Mouse (Mus musculus): ENCODE results near the gene Sash1. TPM values are rescaled to one million over a fixed set of nuclear protein-coding genes. Genes with fewer than 3 reads are reported as not detected.

Sash1 gene
- polyA plus RNA-seq, 1 experiment from 2014 or later: 6.5 TPM

GRCm38 (mm10) chr10:8808383-8808782 is 77.5 kb downstream of the Sash1 start:
- ATAC-seq (ENCODE audit: insufficient number of reproducible peaks, insufficient read depth, low FRiP score, low TSS enrichment): no peak
- Histone ChIP-seq H3K36me3 (peaks cover 3% of the 10 kb centered on the region; the same call in 1 of the 2 replicates), H3K9me3 (no peaks in the 10 kb centered on the region), H3K4me1 (peaks cover 17% of the 10 kb centered on the region), H3K27me3 (no peaks in the 10 kb centered on the region), H3K4me3 (no peak overlapping the region), H3K27ac (no peak overlapping the region), H3K9ac (no peak overlapping the region), H3K4me2 (replicated peaks) (no peak overlapping the region)
- WGBS: 96% methylated on average over 10 of the region's 10 CpGs

GRCm38 (mm10) chr10:8807581-8807980 is 78.3 kb downstream of the Sash1 start:
- Histone ChIP-seq H3K36me3 (peaks cover 3% of the 10 kb centered on the region; the same call in 1 of the 2 replicates), H3K4me2 (replicated peaks) (no peak overlapping the region), H3K4me3 (no peak overlapping the region), H3K27ac (no peak overlapping the region), H3K9me3 (no peaks in the 10 kb centered on the region), H3K27me3 (no peaks in the 10 kb centered on the region), H3K9ac (no peak overlapping the region), H3K4me1 (peaks cover 13% of the 10 kb centered on the region)
- WGBS: 95% methylated on average over 9 of the region's 9 CpGs
- no peak for ATAC-seq (ENCODE audit: insufficient number of reproducible peaks, insufficient read depth, low FRiP score, low TSS enrichment)

- no peak overlapping the region for H3K4me3 ChIP-seq
- H3K27ac ChIP-seq: no peak overlapping the region
- 88% methylated on average over 3 of the region's 3 CpGs for WGBS
- peaks cover 28% of the 10 kb centered on the region for H3K4me1 ChIP-seq
- peaks cover 3% of the 10 kb centered on the region; the same call in 1 of the 2 replicates for H3K36me3 ChIP-seq
- no peaks in the 10 kb centered on the region for H3K9me3 ChIP-seq
- no peak overlapping the region for H3K4me2 ChIP-seq (replicated peaks)
- H3K9ac ChIP-seq: no peak overlapping the region
- no peak for ATAC-seq (ENCODE audit: insufficient number of reproducible peaks, insufficient read depth, low FRiP score, low TSS enrichment)
- no peaks in the 10 kb centered on the region for H3K27me3 ChIP-seq
Measured at GRCm38 (mm10) chr10:8805402-8805801, 80.5 kb downstream of the Sash1 start.

- H3K4me1 ChIP-seq: peaks cover 28% of the 10 kb centered on the region
- H3K36me3 ChIP-seq: 0 out of 2 replicates have a peak, but pooled peaks cover 6% of the 10 kb centered on the region
- H3K4me3 ChIP-seq: no peak overlapping the region
- H3K9me3 ChIP-seq: no peaks in the 10 kb centered on the region
- no peak overlapping the region for H3K4me2 ChIP-seq (replicated peaks)
- no peaks in the 10 kb centered on the region for H3K27me3 ChIP-seq
- 28% methylated on average over 8 of the region's 8 CpGs for WGBS
- no peak overlapping the region for H3K9ac ChIP-seq
- peak; percentile 53; the same call in 1 of the 2 replicates for ATAC-seq (ENCODE audit: insufficient number of reproducible peaks, insufficient read depth, low FRiP score, low TSS enrichment)
- H3K27ac ChIP-seq: peak overlapping the region; percentile 23; the same call in 1 of the 2 replicates
Measured at GRCm38 (mm10) chr10:8804292-8804691, 81.6 kb downstream of the Sash1 start.

- Histone ChIP-seq H3K36me3 (0 out of 2 replicates have a peak, but pooled peaks cover 14% of the 10 kb centered on the region), H3K27me3 (no peaks in the 10 kb centered on the region), H3K4me1 (peaks cover 28% of the 10 kb centered on the region), H3K4me3 (no peak overlapping the region), H3K9me3 (no peaks in the 10 kb centered on the region), H3K27ac (no peak overlapping the region), H3K9ac (no peak overlapping the region), H3K4me2 (replicated peaks) (no peak overlapping the region)
- no peak for ATAC-seq (ENCODE audit: insufficient number of reproducible peaks, insufficient read depth, low FRiP score, low TSS enrichment)
- 80% methylated on average over 12 of the region's 12 CpGs for WGBS
Measured at GRCm38 (mm10) chr10:8801719-8802347, 84.0 kb downstream of the Sash1 start.

DNA sequence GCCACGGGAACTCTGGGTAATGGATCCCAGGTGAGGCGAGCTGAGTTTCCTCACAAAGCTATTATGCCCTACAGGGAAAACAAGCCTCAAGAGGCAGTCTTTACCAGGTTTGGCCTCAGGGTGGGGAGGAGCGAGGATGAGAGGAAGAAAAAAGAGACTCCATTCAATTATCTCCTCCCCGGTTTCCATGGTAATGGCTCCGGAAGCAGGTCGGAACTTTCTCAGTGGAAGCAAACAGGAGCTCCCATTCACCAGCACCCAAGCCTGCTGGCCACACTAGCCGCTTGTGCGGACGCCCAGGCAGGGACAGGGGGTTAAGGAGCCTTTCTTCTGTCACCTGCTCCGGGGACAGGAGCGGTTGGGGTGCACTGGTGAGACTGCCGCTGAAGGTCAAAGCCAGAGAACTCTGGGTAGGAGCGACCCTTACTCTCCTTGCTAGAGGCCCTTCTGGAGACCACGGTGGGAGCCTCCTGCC is 84.7 kb downstream of the Sash1 start:
- Histone ChIP-seq H3K27me3 (no peaks in the 10 kb centered on the region), H3K4me2 (replicated peaks) (peak overlapping the region; percentile 30), H3K9ac (no peak overlapping the region), H3K36me3 (0 out of 2 replicates have a peak, but pooled peaks cover 14% of the 10 kb centered on the region), H3K27ac (0 out of 2 replicates have a peak overlapping the region, but pooled peaks have one; percentile 17), H3K4me3 (no peak overlapping the region), H3K9me3 (no peaks in the 10 kb centered on the region), H3K4me1 (peaks cover 28% of the 10 kb centered on the region)
- 24% methylated on average over 14 of the region's 14 CpGs for WGBS
- ATAC-seq (ENCODE audit: insufficient number of reproducible peaks, insufficient read depth, low FRiP score, low TSS enrichment): no peak; the same call in 1 of the 2 replicates

GRCm38 (mm10) chr10:8797826-8798225 is 88.0 kb downstream of the Sash1 start:
- no peak for ATAC-seq (ENCODE audit: insufficient number of reproducible peaks, insufficient read depth, low FRiP score, low TSS enrichment)
- Histone ChIP-seq H3K36me3 (0 out of 2 replicates have a peak, but pooled peaks cover 14% of the 10 kb centered on the region), H3K4me2 (replicated peaks) (no peak overlapping the region), H3K4me3 (no peak overlapping the region), H3K27me3 (no peaks in the 10 kb centered on the region), H3K9me3 (no peaks in the 10 kb centered on the region), H3K9ac (no peak overlapping the region), H3K4me1 (peaks cover 15% of the 10 kb centered on the region), H3K27ac (no peak overlapping the region)
- 86% methylated on average over 6 of the region's 6 CpGs for WGBS

DNA sequence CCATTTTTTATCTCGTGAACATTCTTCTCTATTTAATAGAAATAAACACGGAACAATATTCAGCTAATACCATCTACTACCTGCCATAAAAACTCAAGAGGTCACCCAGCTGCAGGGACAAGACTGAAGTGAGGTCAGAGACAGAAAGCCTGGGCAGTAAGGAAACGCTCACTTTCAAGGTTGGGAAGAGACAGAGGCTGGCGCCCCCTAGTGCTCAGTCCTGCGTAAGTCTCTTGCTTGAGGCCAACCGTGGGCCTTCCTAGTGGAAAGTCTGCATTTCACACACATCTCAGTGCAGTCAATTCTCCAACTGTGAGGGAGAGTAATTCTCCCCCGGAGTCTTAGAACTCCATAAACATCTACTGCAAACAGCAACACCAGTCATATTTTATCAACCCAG is 90.5 kb downstream of the Sash1 start:
- Histone ChIP-seq H3K36me3 (0 out of 2 replicates have a peak, but pooled peaks cover 14% of the 10 kb centered on the region), H3K9ac (no peak overlapping the region), H3K4me1 (no peaks in the 10 kb centered on the region), H3K27me3 (no peaks in the 10 kb centered on the region), H3K27ac (no peak overlapping the region), H3K4me2 (replicated peaks) (no peak overlapping the region), H3K9me3 (no peaks in the 10 kb centered on the region), H3K4me3 (no peak overlapping the region)
- 45% methylated on average over 7 of the region's 7 CpGs for WGBS
- ATAC-seq (ENCODE audit: insufficient number of reproducible peaks, insufficient read depth, low FRiP score, low TSS enrichment): no peak

DNA sequence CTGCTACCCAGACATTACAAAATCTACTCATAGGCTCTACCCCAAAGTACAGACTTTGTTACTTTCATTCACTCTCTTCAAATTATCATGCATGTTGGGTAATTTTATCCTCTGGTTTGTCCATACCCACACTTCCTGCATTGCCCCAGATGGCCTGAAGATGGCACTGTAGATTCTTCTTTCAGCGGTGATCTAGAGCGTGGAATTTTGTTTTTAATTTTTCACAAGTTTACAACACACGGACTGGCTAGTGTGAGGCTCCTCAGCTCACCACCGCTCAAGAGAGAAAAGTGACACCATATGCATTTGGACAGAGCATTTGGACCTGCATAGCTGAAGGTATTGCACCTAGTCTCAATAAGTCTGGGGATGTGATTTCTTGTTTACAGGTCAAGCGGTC is 93.5 kb downstream of the Sash1 start:
- Histone ChIP-seq H3K4me1 (no peaks in the 10 kb centered on the region), H3K27ac (no peak overlapping the region), H3K4me3 (no peak overlapping the region), H3K36me3 (0 out of 2 replicates have a peak, but pooled peaks cover 1% of the 10 kb centered on the region), H3K9ac (no peak overlapping the region), H3K27me3 (no peaks in the 10 kb centered on the region), H3K9me3 (no peaks in the 10 kb centered on the region), H3K4me2 (replicated peaks) (no peak overlapping the region)
- 55% methylated on average over 5 of the region's 5 CpGs for WGBS
- ATAC-seq (ENCODE audit: insufficient number of reproducible peaks, insufficient read depth, low FRiP score, low TSS enrichment): no peak

DNA sequence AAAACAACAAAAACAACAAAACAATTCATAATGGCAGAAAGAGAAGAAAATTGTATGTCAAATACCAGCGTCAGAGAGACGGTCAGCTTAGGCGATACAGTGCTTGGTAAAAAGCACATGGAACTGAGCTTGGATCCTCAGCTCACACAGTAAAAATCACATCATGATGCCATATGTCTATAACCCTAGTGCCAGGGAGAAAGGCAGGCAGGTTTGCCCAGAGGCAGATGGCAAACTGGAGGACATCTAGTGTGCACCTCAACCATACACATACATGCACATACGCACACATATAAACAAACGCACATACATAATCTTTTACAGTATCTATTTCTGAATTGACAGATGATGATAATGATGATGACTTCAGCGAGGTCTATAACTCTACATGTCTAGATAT is 96.8 kb downstream of the Sash1 start:
- Histone ChIP-seq H3K9me3 (no peaks in the 10 kb centered on the region), H3K9ac (no peak overlapping the region), H3K27ac (no peak overlapping the region), H3K4me1 (0 out of 2 replicates have a peak, but pooled peaks cover 5% of the 10 kb centered on the region), H3K36me3 (peaks cover 6% of the 10 kb centered on the region; the same call in 1 of the 2 replicates), H3K27me3 (no peaks in the 10 kb centered on the region), H3K4me3 (no peak overlapping the region), H3K4me2 (replicated peaks) (no peak overlapping the region)
- ATAC-seq (ENCODE audit: insufficient number of reproducible peaks, insufficient read depth, low FRiP score, low TSS enrichment): no peak
- 97% methylated on average over 6 of the region's 6 CpGs for WGBS

DNA sequence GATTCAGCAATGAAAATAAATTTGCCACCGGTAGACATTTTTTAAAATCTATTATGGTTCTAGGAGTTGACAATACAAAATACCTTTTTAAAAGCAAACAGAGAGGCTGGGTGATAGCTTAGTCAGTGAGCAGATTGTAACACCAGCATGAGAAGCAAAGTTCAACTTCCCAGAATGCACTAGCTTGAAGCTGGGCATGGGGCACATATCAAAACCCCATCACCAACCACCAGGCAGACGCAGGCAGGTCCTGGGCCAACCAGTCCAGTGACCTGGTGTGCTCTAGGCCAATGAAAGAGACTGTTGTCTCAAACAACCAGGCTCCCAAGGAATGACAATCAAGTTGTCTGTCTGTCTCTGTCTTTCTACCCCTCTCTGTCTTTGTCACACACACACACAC is 98.6 kb downstream of the Sash1 start:
- Histone ChIP-seq H3K9me3 (no peaks in the 10 kb centered on the region), H3K27ac (no peak overlapping the region; the same call in 1 of the 2 replicates), H3K4me1 (0 out of 2 replicates have a peak, but pooled peaks cover 5% of the 10 kb centered on the region), H3K4me2 (replicated peaks) (no peak overlapping the region), H3K36me3 (peaks cover 11% of the 10 kb centered on the region; the same call in 1 of the 2 replicates), H3K9ac (no peak overlapping the region), H3K27me3 (no peaks in the 10 kb centered on the region), H3K4me3 (no peak overlapping the region)
- ATAC-seq (ENCODE audit: insufficient number of reproducible peaks, insufficient read depth, low FRiP score, low TSS enrichment): no peak
- 48% methylated on average over 2 of the region's 2 CpGs for WGBS
